Mouse (Mus musculus) intestine, postnatal 0 days (tissue): ENCODE results near the gene Terf2. TPM values are rescaled to one million over a fixed set of nuclear protein-coding genes. Genes with fewer than 3 reads are reported as not detected.

ENCODE experiments used
- ATAC-seq: fragments of 200-750 bp; cut with Nextera tagmentation; 2 replicates; pipeline ENCODE4 v1.8.0; 2017; ENCODE audit warnings: mild to moderate bottlenecking, moderate TSS enrichment, moderate library complexity
- H3K27ac ChIP-seq: fragments of 300-500 bp; sonication (generic); 2 replicates; pipeline ENCODE4 v1.5.1; 2014; ENCODE audit warnings: mild to moderate bottlenecking, low read depth, low read length, moderate library complexity
- H3K27me3 ChIP-seq: fragments of 300-500 bp; sonication (generic); replicated peaks from 2 replicates; pipeline ENCODE4 v1.6.1; 2014; ENCODE audit warnings: low read length, mixed read lengths; ENCODE audit not compliant: control insufficient read depth, insufficient read depth
- H3K36me3 ChIP-seq: fragments of 300-500 bp; sonication (generic); 2 replicates; pipeline ENCODE4 v1.6.1; 2014; ENCODE audit warnings: mild to moderate bottlenecking, moderate library complexity; ENCODE audit not compliant: control insufficient read depth, insufficient read depth
- H3K4me1 ChIP-seq: fragments of 300-500 bp; sonication (generic); replicated peaks from 2 replicates; pipeline ENCODE4 v1.6.1; 2014; ENCODE audit warnings: antibody characterized with exemption, low read length, mixed read lengths; ENCODE audit not compliant: control insufficient read depth, insufficient read depth
- H3K4me2 ChIP-seq: fragments of 300-500 bp; sonication (generic); replicated peaks from 2 replicates; pipeline ENCODE4 v1.6.1; 2014; ENCODE audit warnings: low read depth, mild to moderate bottlenecking, moderate library complexity
- H3K4me3 ChIP-seq: fragments of 300-500 bp; sonication (generic); 2 replicates; pipeline ENCODE4 v1.5.1; 2014; ENCODE audit warnings: low read depth, low read length
- H3K9ac ChIP-seq: fragments of 300-500 bp; sonication (generic); 2 replicates; pipeline ENCODE4 v1.6.1; 2014; ENCODE audit warnings: mild to moderate bottlenecking, low read depth, low read length
- H3K9me3 ChIP-seq: fragments of 300-500 bp; sonication (generic); 2 replicates; pipeline ENCODE4 v1.6.1; 2016; ENCODE audit warnings: mixed run types; ENCODE audit not compliant: control insufficient read depth
- CTCF ChIP-seq: sonication (generic); IDR thresholded peaks from 2 replicates; pipeline ENCODE4 v1.5.1; 2016; ENCODE audit warnings: low read depth, mild to moderate bottlenecking, control low read depth, antibody characterized with exemption, moderate library complexity
- WGBS: fragments of 180-500 bp; shearing (Covaris S2); extraction: QIAGEN DNeasy Blood & Tissue Kit; methylation state at CpG from one replicate; pipeline ENCODE4 v1.1.7; 2014; 5-methylcytosine and 5-hydroxymethylcytosine counted together
- polyA plus RNA-seq: library from polyadenylated mRNA; unstranded; fragments of >200 nt; fragmentation: Nextera tagmentation; extraction: Ambion mirVana; gene quantifications from 2 replicates; pipeline ENCODE4 v1.2.1, GENCODE M21; 2015

Terf2 gene
- polyA plus RNA-seq, 1 experiment from 2014 or later: 11.2 TPM

- no peak overlapping the region for H3K4me2 ChIP-seq
- no peak overlapping the region for H3K4me3 ChIP-seq
- no peak overlapping the region for H3K9ac ChIP-seq
- no peaks in the 10 kb centered on the region for H3K27me3 ChIP-seq
- no peaks in the 10 kb centered on the region for H3K9me3 ChIP-seq
- no peak for TF ChIP-seq CTCF
- ATAC-seq: no peak
- H3K27ac ChIP-seq: no peak overlapping the region
- H3K36me3 ChIP-seq: peaks cover 30% of the 10 kb centered on the region
- WGBS: 94% methylated on average over 7 of the region's 7 CpGs
- H3K4me1 ChIP-seq: no peaks in the 10 kb centered on the region
Observed at GRCm38 (mm10) chr8:107090531-107090930, 5.8 kb downstream of the Terf2 start.

- ATAC-seq: no peak
- 98% methylated on average over 5 of the region's 5 CpGs for WGBS
- H3K4me3 ChIP-seq: no peak overlapping the region
- H3K4me1 ChIP-seq: no peaks in the 10 kb centered on the region
- peaks cover 41% of the 10 kb centered on the region for H3K36me3 ChIP-seq
- no peak overlapping the region for H3K27ac ChIP-seq
- no peak overlapping the region for H3K9ac ChIP-seq
- no peaks in the 10 kb centered on the region for H3K27me3 ChIP-seq
- no peak overlapping the region for H3K4me2 ChIP-seq
- no peak for TF ChIP-seq CTCF
- no peaks in the 10 kb centered on the region for H3K9me3 ChIP-seq
Observed at GRCm38 (mm10) chr8:107088526-107089063, 7.8 kb downstream of the Terf2 start.

DNA sequence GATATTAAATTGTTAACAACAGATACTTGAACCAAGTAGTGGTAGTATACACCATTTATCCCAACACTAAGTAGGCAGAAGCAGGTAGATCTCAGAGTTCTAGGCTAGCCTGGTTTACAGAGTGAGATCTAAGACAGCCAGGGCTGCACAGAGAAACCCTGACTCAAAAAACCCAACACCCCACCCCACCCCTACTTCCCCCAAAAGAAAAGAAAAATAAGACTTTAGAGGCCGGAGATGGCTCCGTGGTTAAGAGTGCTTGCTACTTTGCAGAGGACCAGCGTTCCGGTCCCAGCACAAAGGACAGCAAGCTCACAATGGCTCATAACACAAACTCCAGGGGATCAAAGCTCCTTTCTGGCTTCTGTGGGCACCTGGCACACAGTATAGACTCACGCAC is 10.3 kb downstream of the Terf2 start:
- Histone ChIP-seq H3K4me2 (no peak overlapping the region), H3K36me3 (peaks cover 43% of the 10 kb centered on the region), H3K27ac (no peak overlapping the region), H3K27me3 (no peaks in the 10 kb centered on the region), H3K4me3 (no peak overlapping the region), H3K9ac (no peak overlapping the region), H3K9me3 (no peaks in the 10 kb centered on the region), H3K4me1 (no peaks in the 10 kb centered on the region)
- TF ChIP-seq CTCF: no peak
- WGBS: 98% methylated on average over 5 of the region's 5 CpGs
- ATAC-seq: no peak

- no peak overlapping the region for H3K4me2 ChIP-seq
- H3K36me3 ChIP-seq: peaks cover 43% of the 10 kb centered on the region
- TF ChIP-seq CTCF: peak; percentile 54
- no peak overlapping the region for H3K4me3 ChIP-seq
- H3K9me3 ChIP-seq: no peaks in the 10 kb centered on the region
- no peaks in the 10 kb centered on the region for H3K4me1 ChIP-seq
- WGBS: 96% methylated on average over 17 of the region's 17 CpGs
- H3K9ac ChIP-seq: no peak overlapping the region
- no peak for ATAC-seq
- H3K27me3 ChIP-seq: no peaks in the 10 kb centered on the region
- H3K27ac ChIP-seq: no peak overlapping the region
Observed at GRCm38 (mm10) chr8:107085358-107085757, 11.0 kb downstream of the Terf2 start.

GRCm38 (mm10) chr8:107076239-107076888 is 20.0 kb downstream of the Terf2 start:
- Histone ChIP-seq H3K4me3 (no peak overlapping the region), H3K4me1 (no peaks in the 10 kb centered on the region), H3K36me3 (peaks cover 79% of the 10 kb centered on the region), H3K27ac (no peak overlapping the region), H3K27me3 (no peaks in the 10 kb centered on the region), H3K9ac (no peak overlapping the region), H3K4me2 (no peak overlapping the region), H3K9me3 (no peaks in the 10 kb centered on the region)
- no peak for TF ChIP-seq CTCF
- 84% methylated on average over 7 of the region's 7 CpGs for WGBS
- no peak for ATAC-seq

DNA sequence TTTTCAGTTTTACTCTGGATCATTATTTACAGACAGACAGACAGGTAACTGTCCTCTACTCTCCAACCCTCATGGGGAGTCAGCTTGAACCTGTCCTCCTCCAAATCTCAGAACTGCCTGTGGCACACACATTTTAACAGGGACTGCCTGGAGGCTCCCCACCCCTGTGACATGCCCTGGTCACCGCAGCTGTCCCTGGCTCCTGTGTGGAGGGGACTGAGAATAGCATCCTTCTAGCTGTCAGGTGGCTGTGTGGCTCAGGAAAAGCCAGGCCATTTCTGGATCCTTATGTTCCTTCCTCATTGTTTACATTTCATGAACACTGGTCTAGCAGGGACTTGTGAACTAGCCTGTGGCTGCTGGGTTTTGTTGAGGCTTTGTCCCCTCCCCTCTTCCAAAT is 22.2 kb downstream of the Terf2 start:
- no peaks in the 10 kb centered on the region for H3K27me3 ChIP-seq
- H3K36me3 ChIP-seq: peaks cover 72% of the 10 kb centered on the region
- ATAC-seq: no peak
- 96% methylated on average over 1 of the region's 1 CpGs for WGBS
- H3K4me2 ChIP-seq: no peak overlapping the region
- H3K4me3 ChIP-seq: no peak overlapping the region
- H3K27ac ChIP-seq: no peak overlapping the region
- no peak for TF ChIP-seq CTCF
- H3K9me3 ChIP-seq: no peaks in the 10 kb centered on the region
- H3K9ac ChIP-seq: no peak overlapping the region
- no peaks in the 10 kb centered on the region for H3K4me1 ChIP-seq
